ENCODE assay signal across 8 mouse cellular contexts in the genomic region with DNA sequence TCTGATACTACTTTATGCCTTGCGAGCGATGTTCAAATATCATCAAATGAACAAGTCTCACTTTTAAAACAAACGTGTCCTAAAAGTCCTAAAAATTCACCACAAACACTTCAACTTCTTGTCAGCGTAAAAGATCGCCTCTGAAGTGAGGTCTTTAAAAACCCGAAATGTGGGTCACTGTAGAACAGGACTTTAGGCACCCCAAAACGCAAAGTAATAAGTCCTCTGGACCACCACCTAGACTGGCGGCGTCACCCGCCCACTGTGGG.
DNase-seq lines count a peak whose midpoint lies in the region; ATAC-seq and TF ChIP-seq lines count a peak whose summit lies in the region.

No protein-coding gene starts in this region.

- H3K4me2 ChIP-seq in heart, embryonic 14.5 days (ENCODE audit: low read length): peak overlapping the region; percentile 97
- peak overlapping the region; percentile 95 for H3K4me2 ChIP-seq in hindbrain, embryonic 12.5 days (replicated peaks)
- H3K4me2 ChIP-seq in midbrain, embryonic 12.5 days (replicated peaks): peak overlapping the region; percentile 94

- peak overlapping the region; percentile 100 for H3K9ac ChIP-seq in heart, embryonic 14.5 days (ENCODE audit: low read length)
- H3K9ac ChIP-seq in hindbrain, embryonic 12.5 days: peak overlapping the region; percentile 96
- H3K9ac ChIP-seq in midbrain, embryonic 12.5 days (replicated peaks): peak overlapping the region; percentile 95

- H3K4me1 ChIP-seq in heart, embryonic 14.5 days (ENCODE audit: control insufficient read depth in 2 of 2, insufficient read depth in 2 of 2, low read length in 2 of 2): peaks cover 9 to 19% of the 10 kb centered on the region in 2 experiments
- peaks cover 29% of the 10 kb centered on the region for H3K4me1 ChIP-seq in hindbrain, embryonic 12.5 days
- peaks cover 41% of the 10 kb centered on the region for H3K4me1 ChIP-seq in midbrain, embryonic 12.5 days

- WGBS in heart, embryonic 14.5 days: under 1% methylated on average over 10 of the region's 10 CpGs
- WGBS in hindbrain, embryonic 12.5 days: under 1% methylated on average over 10 of the region's 10 CpGs
- 2% methylated on average over 10 of the region's 10 CpGs for WGBS in midbrain, embryonic 12.5 days

- ATAC-seq in heart, embryonic 14.5 days (ENCODE audit: insufficient number of reproducible peaks, insufficient read depth, low FRiP score, low read depth): no peak
- ATAC-seq in hindbrain, embryonic 12.5 days (ENCODE audit: low FRiP score): no peak
- no peak for ATAC-seq in midbrain, embryonic 12.5 days (ENCODE audit: low FRiP score, low read depth)

- no peak for DNase-seq in heart, adult 11 months
- peak; percentile 53 for DNase-seq in brain, embryonic 14.5 days (ENCODE audit: low read depth)
- DNase-seq in right cerebral cortex, postnatal 14 days: no peak
- DNase-seq in retina, postnatal 1 day: no peak
- DNase-seq in cerebellum, adult 8-10 months: no peak

- no peak for TF ChIP-seq POLR2A in brain, embryonic 14.5 days (IDR thresholded peaks at IDR 0.05; ENCODE audit: borderline replicate concordance, extremely low read depth, insufficient read depth, insufficient read length, poor library complexity, severe bottlenecking)

- no peak for TF ChIP-seq CTCF in brain, embryonic 14.5 days (IDR thresholded peaks at IDR 0.05; ENCODE audit: borderline replicate concordance, extremely low read depth, insufficient read depth, insufficient read length)

- H3K9me3 ChIP-seq in heart, embryonic 14.5 days (ENCODE audit: control insufficient read depth, low read length): no peaks in the 10 kb centered on the region
- H3K9me3 ChIP-seq in hindbrain, embryonic 12.5 days (replicated peaks): no peaks in the 10 kb centered on the region
- H3K9me3 ChIP-seq in midbrain, embryonic 12.5 days: no peaks in the 10 kb centered on the region

- H3K27me3 ChIP-seq in heart, embryonic 14.5 days (ENCODE audit: control insufficient read depth, insufficient read depth, low read length): no peaks in the 10 kb centered on the region
- H3K27me3 ChIP-seq in hindbrain, embryonic 12.5 days: no peaks in the 10 kb centered on the region
- no peaks in the 10 kb centered on the region; the same call in 1 of the 2 replicates for H3K27me3 ChIP-seq in midbrain, embryonic 12.5 days

- peak overlapping the region; percentile 99 to 100 for H3K27ac ChIP-seq in heart, embryonic 14.5 days (replicated peaks in 1 of 2; ENCODE audit: control insufficient read depth in 1 of 2, insufficient read depth in 1 of 2, low read depth in 2 of 2, low read length in 2 of 2)
- peak overlapping the region; percentile 99 for H3K27ac ChIP-seq in hindbrain, embryonic 12.5 days
- H3K27ac ChIP-seq in midbrain, embryonic 12.5 days (replicated peaks): peak overlapping the region; percentile 98

- no peaks in the 10 kb centered on the region for H3K36me3 ChIP-seq in heart, embryonic 14.5 days (ENCODE audit: control insufficient read depth, insufficient read depth, low read length)
- no peaks in the 10 kb centered on the region for H3K36me3 ChIP-seq in hindbrain, embryonic 12.5 days
- no peaks in the 10 kb centered on the region for H3K36me3 ChIP-seq in midbrain, embryonic 12.5 days

- H3K4me3 ChIP-seq in heart, embryonic 14.5 days (ENCODE audit: control insufficient read depth in 1 of 2, insufficient read depth in 1 of 2, low read depth in 1 of 2, low read length in 2 of 2): peak overlapping the region; percentile 93 to 96
- peak overlapping the region; percentile 73 for H3K4me3 ChIP-seq in hindbrain, embryonic 12.5 days
- peak overlapping the region; percentile 84 for H3K4me3 ChIP-seq in midbrain, embryonic 12.5 days
